Mouse (Mus musculus) ES-E14 (cell line): ENCODE results near the gene Kcnh5.

Experiments
- CHD2 ChIP-seq: IDR thresholded peaks from 2 replicates; pipeline ENCODE4 v1.6.1; 2014; ENCODE audit warnings: mild to moderate bottlenecking, low read depth, low read length, inconsistent platforms
- HCFC1 ChIP-seq: IDR thresholded peaks from 2 replicates; pipeline ENCODE4 v1.6.1; 2012; ENCODE audit warnings: low read length, inconsistent platforms, borderline replicate concordance; ENCODE audit not compliant: insufficient read depth
- MAFK ChIP-seq: IDR thresholded peaks from 2 replicates; pipeline ENCODE4 v1.6.1; 2014; ENCODE audit warnings: mild to moderate bottlenecking, low read depth, low read length, inconsistent platforms; ENCODE audit not compliant: insufficient read depth
- ZNF384 ChIP-seq: IDR thresholded peaks from 2 replicates; pipeline ENCODE4 v1.6.1; 2012; ENCODE audit warnings: low read depth, low read length, inconsistent platforms

GRCm38 (mm10) chr12:75077175-75077574 lies 100.0 kb downstream of the Kcnh5 start:
- no peak for TF ChIP-seq HCFC1
- TF ChIP-seq MAFK, result no peak
- no peak for TF ChIP-seq CHD2
- no peak for TF ChIP-seq ZNF384
